Mouse (Mus musculus) heart, postnatal 0 days (tissue): ENCODE results near the gene Rbm46. TPM values are rescaled to one million over a fixed set of nuclear protein-coding genes. Genes with fewer than 3 reads are reported as not detected.

Experiments used
- ATAC-seq: fragments of 200-750 bp; cut with Nextera tagmentation; 2 replicates; pipeline ENCODE4 v1.8.0; 2017; ENCODE audit warnings: low read depth, moderate number of reproducible peaks, moderate library complexity; ENCODE audit not compliant: insufficient read depth
- DNase-seq: peaks from one replicate; pipeline ENCODE4 v3.0.0-alpha.2; 2016; ENCODE audit warnings: low spot score
- H3K27ac ChIP-seq: fragments of 300-500 bp; sonication (generic); 2 replicates; pipeline ENCODE4 v1.5.1; 2014; ENCODE audit warnings: low read depth, mild to moderate bottlenecking
- H3K27me3 ChIP-seq: fragments of 300-500 bp; sonication (generic); 2 replicates; pipeline ENCODE4 v1.6.1; 2014; ENCODE audit warnings: low read length, mixed read lengths; ENCODE audit not compliant: control insufficient read depth, insufficient read depth
- H3K36me3 ChIP-seq: fragments of 300-500 bp; sonication (generic); replicated peaks from 2 replicates; pipeline ENCODE4 v1.6.1; 2014; ENCODE audit warnings: low read length, mixed read lengths; ENCODE audit not compliant: control insufficient read depth, insufficient read depth
- H3K4me1 ChIP-seq: fragments of 300-500 bp; sonication (generic); 2 replicates; pipeline ENCODE4 v1.6.1; 2014; ENCODE audit warnings: antibody characterized with exemption; ENCODE audit not compliant: control insufficient read depth, insufficient read depth
- H3K4me2 ChIP-seq: fragments of 300-500 bp; sonication (generic); 2 replicates; pipeline ENCODE4 v1.6.1; 2014; ENCODE audit warnings: low read depth, mild to moderate bottlenecking, low read length, moderate library complexity
- H3K4me3 ChIP-seq: fragments of 300-500 bp; sonication (generic); 2 replicates; pipeline ENCODE4 v1.5.1; 2014; ENCODE audit warnings: low read depth, low read length
- H3K9ac ChIP-seq: fragments of 300-500 bp; sonication (generic); replicated peaks from 2 replicates; pipeline ENCODE4 v1.6.1; 2014; ENCODE audit warnings: low read depth, low read length, mixed read lengths
- H3K9me3 ChIP-seq: fragments of 300-500 bp; sonication (generic); replicated peaks from 2 replicates; pipeline ENCODE4 v1.6.1; 2016; ENCODE audit warnings: low read length; ENCODE audit not compliant: control insufficient read depth
- CTCF ChIP-seq: IDR thresholded peaks from 2 replicates; pipeline ENCODE4 v1.5.1; 2016; ENCODE audit warnings: antibody characterized with exemption, control low read depth, low read depth
- EP300 ChIP-seq: IDR thresholded peaks from 2 replicates; pipeline ENCODE4 v1.6.1; 2016; ENCODE audit warnings: antibody characterized with exemption, low read depth
- WGBS: fragments of 180-500 bp; shearing (Covaris S2); extraction: QIAGEN DNeasy Blood & Tissue Kit; methylation state at CpG from one replicate; pipeline ENCODE4 v1.1.7; 2014; 5-methylcytosine and 5-hydroxymethylcytosine counted together
- polyA plus RNA-seq: library from polyadenylated mRNA; unstranded; fragments of >200 nt; fragmentation: Nextera tagmentation; extraction: Ambion mirVana; gene quantifications from 2 replicates; pipeline ENCODE4 v1.2.1, GENCODE M21; 2015
- total RNA-seq: library from RNA; depleted of rRNA; stranded (reverse); fragments of >200 nt; gene quantifications from 2 replicates; pipeline ENCODE4 v1.2.3, GENCODE M21; 2014; ENCODE audit warnings: low replicate concordance; rRNA removed

Rbm46 gene
- total RNA-seq (0.81 TPM in 1 of 2 replicates, not detected in the other), polyA plus RNA-seq (0.75 and 0.86 TPM in 2 replicates)

DNA sequence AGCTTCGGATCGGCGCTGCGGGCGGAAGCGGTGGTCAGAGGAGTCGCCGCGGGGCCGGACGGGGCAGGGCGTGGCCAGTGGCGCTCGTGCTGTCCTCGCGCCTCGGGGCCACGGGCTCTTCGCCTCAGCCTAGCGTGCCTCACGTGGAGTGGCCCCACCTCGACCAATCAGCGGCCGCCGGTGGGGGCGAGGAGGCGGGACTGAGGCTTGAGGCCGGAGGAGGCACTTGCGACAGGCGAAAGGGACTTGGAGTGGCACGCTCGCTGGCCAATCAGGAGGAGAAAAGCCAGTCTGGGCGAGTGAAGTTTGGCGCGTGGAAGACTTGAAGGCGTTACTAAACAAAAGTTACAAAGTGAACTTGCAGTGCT, at the start of gene Rbm46:
Gene Rbm46, minus strand, starts transcription at position 112 of the 368 bp plus-strand sequence.
- H3K9ac ChIP-seq, result no peak within 1 kb of the TSS
- peak within 1 kb of the TSS; percentile 41 for H3K4me2 ChIP-seq
- DNase-seq (peak; percentile 40), ATAC-seq (peak; percentile 83)
- WGBS, result 18% methylated on average over 22 of the region's 36 CpGs
- no peaks in the 10 kb centered on the region for H3K36me3 ChIP-seq
- TF ChIP-seq CTCF (no peak), EP300 (no peak)
- H3K27ac ChIP-seq, result no peak within 1 kb of the TSS
- no peaks in the 10 kb centered on the region for H3K9me3 ChIP-seq
- peak within 1 kb of the TSS; percentile 27 for H3K4me3 ChIP-seq
- H3K4me1 ChIP-seq, result no peaks in the 10 kb centered on the region
- H3K27me3 ChIP-seq, result peaks cover 24% of the 10 kb centered on the region

DNA sequence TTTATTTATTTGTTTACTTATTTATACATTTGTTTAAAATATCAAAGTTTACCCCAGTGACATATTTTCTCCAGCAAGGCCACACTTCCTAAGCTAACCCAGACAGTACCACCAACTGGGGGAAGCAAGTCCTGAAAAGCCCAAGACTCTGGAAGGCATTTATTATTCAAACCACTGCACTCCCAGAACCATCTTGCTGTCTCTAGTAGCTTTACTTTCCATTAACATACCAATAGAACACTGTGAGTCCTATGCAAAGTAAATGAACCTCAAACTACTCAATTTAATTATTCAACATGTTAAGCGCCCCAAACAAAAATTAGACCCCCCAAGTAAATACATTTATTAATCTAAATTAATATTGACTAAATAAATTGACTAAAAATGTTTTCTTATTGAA, 39.3 kb upstream of the Rbm46 start:
- WGBS, result 41% methylated on average over 1 of the region's 1 CpGs
- no peak overlapping the region for H3K4me2 ChIP-seq
- ATAC-seq, result no peak
- TF ChIP-seq CTCF, result no peak
- no peak for TF ChIP-seq EP300
- no peaks in the 10 kb centered on the region for H3K27me3 ChIP-seq
- no peak overlapping the region for H3K4me3 ChIP-seq
- no peak overlapping the region for H3K27ac ChIP-seq
- no peaks in the 10 kb centered on the region for H3K36me3 ChIP-seq
- DNase-seq, result no peak
- H3K9me3 ChIP-seq, result no peaks in the 10 kb centered on the region
- no peaks in the 10 kb centered on the region for H3K4me1 ChIP-seq
- H3K9ac ChIP-seq, result no peak overlapping the region

DNA sequence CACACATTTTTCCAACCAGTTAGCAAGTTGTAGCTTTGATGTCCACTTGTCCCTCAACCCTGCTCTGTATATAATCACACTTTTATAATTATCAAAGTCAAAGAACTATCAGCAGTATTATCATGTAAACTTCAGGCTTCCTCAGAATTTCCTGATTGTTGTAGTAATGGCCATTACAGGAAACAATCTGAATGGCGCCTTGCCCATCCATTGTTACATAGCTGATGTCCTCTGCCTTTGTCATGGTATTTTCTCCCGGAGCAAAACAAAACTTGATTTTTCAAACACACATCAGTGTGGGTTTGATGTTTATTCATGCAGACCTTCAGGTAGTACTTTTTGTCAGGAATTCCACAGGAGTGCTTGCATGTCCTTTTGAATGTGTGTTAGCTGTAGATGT, 32.4 kb upstream of the Rbm46 start:
- Histone ChIP-seq H3K27ac (no peak overlapping the region), H3K36me3 (no peaks in the 10 kb centered on the region), H3K4me2 (no peak overlapping the region), H3K4me3 (no peak overlapping the region), H3K4me1 (peaks cover 9% of the 10 kb centered on the region), H3K27me3 (peaks cover 9% of the 10 kb centered on the region), H3K9ac (no peak overlapping the region), H3K9me3 (0 out of 2 replicates have a peak, but pooled peaks cover 4% of the 10 kb centered on the region)
- TF ChIP-seq EP300 (0 out of 2 replicates have a peak, but pooled peaks have one; percentile 39), CTCF (no peak)
- 0 out of 2 replicates have a peak, but pooled peaks have one; percentile 30 for ATAC-seq
- no peak for DNase-seq
- WGBS, result 61% methylated on average over 2 of the region's 2 CpGs

DNA sequence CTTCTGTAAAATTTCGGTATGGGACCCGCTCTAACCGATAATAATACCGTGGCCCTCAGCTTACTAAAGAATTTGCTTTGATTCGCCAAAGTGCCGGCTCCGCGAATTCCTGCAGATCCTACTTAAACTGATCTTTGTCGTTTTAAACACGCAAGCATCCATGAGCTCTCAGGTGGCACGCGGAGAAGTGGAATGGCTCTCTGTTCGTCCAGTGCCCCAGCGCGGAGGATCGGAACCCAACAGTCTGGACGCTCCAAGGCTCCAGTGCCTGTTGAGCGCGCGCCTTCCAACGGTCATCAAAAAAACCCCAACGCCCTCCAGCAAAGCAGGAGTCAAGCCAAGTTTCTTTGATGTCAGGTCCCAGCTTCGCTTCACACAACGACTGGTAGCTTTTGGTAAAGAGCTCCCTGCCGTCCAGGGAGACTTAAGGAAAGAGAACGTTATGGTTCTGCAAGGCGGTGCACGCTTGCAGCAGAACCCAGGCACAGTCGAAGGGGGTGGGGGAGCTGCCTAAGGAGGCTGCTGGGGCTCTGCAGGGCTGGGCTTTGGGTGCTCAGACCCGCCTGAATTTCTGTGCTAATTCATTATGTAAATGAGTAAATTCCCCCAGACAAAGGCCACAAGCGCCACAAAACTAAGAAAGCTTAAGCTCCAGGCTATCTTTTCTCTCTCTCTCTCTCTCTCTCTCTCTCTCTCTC, 28.1 kb upstream of the Rbm46 start:
- Histone ChIP-seq H3K4me2 (peak overlapping the region; percentile 73), H3K27me3 (peaks cover 24% of the 10 kb centered on the region), H3K4me3 (peak overlapping the region; percentile 52), H3K4me1 (peaks cover 10% of the 10 kb centered on the region), H3K9ac (no peak overlapping the region), H3K36me3 (no peaks in the 10 kb centered on the region), H3K27ac (no peak overlapping the region), H3K9me3 (no peaks in the 10 kb centered on the region)
- DNase-seq (no peak), ATAC-seq (no peak)
- TF ChIP-seq EP300 (no peak), CTCF (no peak)
- 2% methylated on average over 31 of the region's 31 CpGs for WGBS

DNA sequence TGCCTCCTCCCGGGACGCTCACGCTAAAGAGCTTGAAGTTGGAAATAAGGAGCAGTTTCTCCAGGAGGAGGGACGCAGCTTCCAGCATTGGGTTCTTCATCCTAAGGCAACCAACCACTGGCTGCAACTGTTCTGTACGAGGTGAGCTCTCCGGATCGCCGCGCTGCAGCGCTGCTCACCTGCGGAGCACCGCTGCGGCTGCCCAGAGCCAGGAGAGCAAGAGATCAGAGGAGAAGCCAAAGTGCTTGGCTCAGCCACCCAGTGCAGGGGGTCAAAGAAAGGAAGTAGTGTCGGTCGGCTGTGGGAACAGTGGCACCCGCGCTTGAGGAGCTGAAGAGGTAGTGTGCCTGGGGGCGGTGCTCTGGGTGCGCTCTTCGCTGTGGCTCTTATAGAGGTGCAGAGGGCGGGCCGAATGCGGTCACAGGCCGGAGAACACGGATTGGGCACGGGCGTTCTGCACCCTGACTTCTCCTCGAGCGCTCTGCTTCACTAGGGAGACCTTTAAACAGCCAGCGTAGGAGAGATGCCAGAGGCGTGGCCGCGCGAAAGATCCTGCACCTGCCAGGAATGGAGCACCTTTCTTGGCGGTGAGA, 27.4 kb upstream of the Rbm46 start, which contains the start of gene Lrat:
Gene Lrat, minus strand, starts transcription at position 361 of the 593 bp plus-strand sequence.
- H3K9me3 ChIP-seq, result no peaks in the 10 kb centered on the region
- TF ChIP-seq CTCF (no peak), EP300 (no peak)
- H3K36me3 ChIP-seq, result no peaks in the 10 kb centered on the region
- H3K9ac ChIP-seq, result no peak within 1 kb of the TSS
- ATAC-seq (no peak), DNase-seq (no peak)
- H3K4me2 ChIP-seq, result peak within 1 kb of the TSS; percentile 73
- peak within 1 kb of the TSS; percentile 52 for H3K4me3 ChIP-seq
- 2% methylated on average over 35 of the region's 35 CpGs for WGBS
- H3K27me3 ChIP-seq, result peaks cover 24% of the 10 kb centered on the region
- no peak within 1 kb of the TSS for H3K27ac ChIP-seq
- peaks cover 10% of the 10 kb centered on the region for H3K4me1 ChIP-seq
